In the genomic region with DNA sequence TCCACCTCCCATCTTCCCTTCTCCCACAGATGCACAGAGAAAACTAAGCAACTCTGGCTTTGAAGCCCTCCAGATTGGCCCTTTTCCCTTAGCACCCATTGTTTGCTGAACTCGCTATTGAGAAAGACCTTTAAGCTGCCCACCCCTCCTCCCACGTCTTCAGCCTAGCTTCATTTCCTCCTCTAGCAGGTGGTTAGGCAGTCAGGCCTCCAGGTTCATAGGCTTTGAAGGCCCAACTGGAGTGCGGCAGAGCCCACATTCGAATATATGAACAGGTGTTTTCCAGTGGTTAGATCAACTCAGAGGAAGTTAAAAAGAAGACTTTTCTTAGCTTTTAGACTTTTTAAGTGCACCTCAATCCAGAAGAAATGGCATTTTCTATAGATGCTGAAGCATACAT, we compare ENCODE assay signal across 18 mouse cellular contexts.
DNase-seq lines count a peak whose midpoint lies in the region; ATAC-seq lines count a peak whose summit lies in the region.
"Had no signal": no experiment of that assay in that cellular context is flagged by ENCODE, and none has a peak within 500 bp of the region (broad histone marks: within the 10 kb centered on the region; RNA-seq: fewer than 3 reads in every experiment).

No protein-coding gene starts in this region.

- no peaks in the 10 kb centered on the region for H3K9me3 ChIP-seq in heart, embryonic 16.5 days (replicated peaks; ENCODE audit: control insufficient read depth, low read length)
- H3K9me3 ChIP-seq: heart, embryonic 15.5 days; hindbrain, embryonic 10.5 days; stomach, embryonic 15.5 days had no signal

- no peak overlapping the region for H3K4me3 ChIP-seq in heart, embryonic 16.5 days (ENCODE audit: low read length)
- H3K4me3 ChIP-seq: heart, embryonic 15.5 days; hindbrain, embryonic 10.5 days; stomach, embryonic 15.5 days had no signal

- no peak overlapping the region for H3K4me2 ChIP-seq in heart, embryonic 16.5 days (ENCODE audit: low read depth, low read length)
- H3K4me2 ChIP-seq: heart, embryonic 15.5 days; stomach, embryonic 15.5 days had no signal

- intact Hi-C loops in gastrocnemius, postnatal 14 days (cut with DNase I; ENCODE audit: low total_unique reads), result no loop called here

- no peak overlapping the region for H3K27ac ChIP-seq in heart, embryonic 16.5 days (ENCODE audit: low read length)
- H3K27ac ChIP-seq: heart, embryonic 15.5 days; hindbrain, embryonic 10.5 days; hindbrain, postnatal 0 days; macrophage; stomach, embryonic 15.5 days had no signal

- 65% methylated on average over 4 of the region's 4 CpGs for WGBS in heart, embryonic 16.5 days

- ATAC-seq in heart, embryonic 16.5 days (replicated peaks; ENCODE audit: extremely low read depth, insufficient read depth, low FRiP score), result peak; percentile 52
- ATAC-seq in activated CD4-positive, CD25-positive, alpha-beta regulatory T cell, adult 4 months, result peak; percentile 70
- ATAC-seq: forebrain, postnatal 0 days; hindbrain, postnatal 0 days had no signal

- H3K4me1 ChIP-seq in heart, embryonic 16.5 days (ENCODE audit: control insufficient read depth, insufficient read depth, low read length), result peaks cover 3% of the 10 kb centered on the region; the same call in 1 of the 2 replicates
- H3K4me1 ChIP-seq: heart, embryonic 15.5 days; stomach, embryonic 15.5 days had no signal

- DNase-seq in heart, postnatal 4 days, result no peak
- DNase-seq in thymus, postnatal 0 days (ENCODE audit: low spot score), result peak; percentile 91
- DNase-seq in yolk sac, embryonic 10.5 days (ENCODE audit: low spot score), result peak; percentile 20
- no peak for DNase-seq in gastrocnemius, postnatal 14 days
- DNase-seq in layer of hippocampus, adult 18-20 months (ENCODE audit: low spot score in 2 of 2), result no peak
- DNase-seq in cerebellum, adult 18-20 months, result no peak
- DNase-seq: adrenal gland, postnatal 10 days; cerebellum, adult 9-11 months; forebrain, postnatal 0 days; gastrocnemius, postnatal 36 days; kidney, adult 18-20 months had no signal

- H3K9ac ChIP-seq in heart, embryonic 16.5 days (ENCODE audit: low read length), result no peak overlapping the region
- H3K9ac ChIP-seq: forebrain, postnatal 0 days; heart, embryonic 15.5 days; stomach, embryonic 15.5 days had no signal

- H3K36me3 ChIP-seq in heart, embryonic 16.5 days (ENCODE audit: control insufficient read depth, insufficient read depth), result no peaks in the 10 kb centered on the region
- H3K36me3 ChIP-seq: heart, embryonic 15.5 days; hindbrain, embryonic 10.5 days; stomach, embryonic 15.5 days had no signal

- H3K27me3 ChIP-seq in heart, embryonic 16.5 days (ENCODE audit: control insufficient read depth, insufficient read depth, low read length), result no peaks in the 10 kb centered on the region
- H3K27me3 ChIP-seq: heart, embryonic 15.5 days; stomach, embryonic 15.5 days had no signal

Comparison
In these comparisons a context has a peak if more than half of its experiments do, and no peak if none do; other contexts are left out.
1. DNase-seq: peak in thymus, postnatal 0 days (single experiment) and yolk sac, embryonic 10.5 days (single experiment); none in heart, postnatal 4 days (single experiment), gastrocnemius, postnatal 14 days (single experiment), layer of hippocampus, adult 18-20 months (0 of 2) and cerebellum, adult 18-20 months (0 of 2).